Mouse (Mus musculus): ENCODE results near the gene Soat2.

Soat2 gene

GRCm38 (mm10) chr15:102150301-102151135 is at the start of gene Soat2:
Gene Soat2, plus strand, starts transcription at chr15:102150526.
- DNase-seq (ENCODE audit: low spot score in 2 of 2): no peak

GRCm38 (mm10) chr15:102100996-102101671 is 49.2 kb upstream of the Soat2 start:
- DNase-seq (ENCODE audit: low spot score in 2 of 2): no peak

- no peak for DNase-seq (ENCODE audit: low spot score in 2 of 2)
Observed at GRCm38 (mm10) chr15:102101672-102102541, 48.4 kb upstream of the Soat2 start.

- DNase-seq (ENCODE audit: low spot score in 2 of 2): no peak
Observed at GRCm38 (mm10) chr15:102102548-102103121, 47.7 kb upstream of the Soat2 start.

GRCm38 (mm10) chr15:102103371-102103946 is 46.9 kb upstream of the Soat2 start:
- no peak for DNase-seq (ENCODE audit: low spot score in 2 of 2)

GRCm38 (mm10) chr15:102103947-102104555 is 46.3 kb upstream of the Soat2 start:
- DNase-seq (ENCODE audit: low spot score in 2 of 2): no peak

GRCm38 (mm10) chr15:102105360-102105759 is 45.0 kb upstream of the Soat2 start:
- DNase-seq (ENCODE audit: low spot score in 2 of 2): no peak

- DNase-seq (ENCODE audit: low spot score in 2 of 2): no peak
Observed at GRCm38 (mm10) chr15:102105764-102106730, 44.3 kb upstream of the Soat2 start.

- DNase-seq (ENCODE audit: low spot score in 2 of 2): no peak
Observed at GRCm38 (mm10) chr15:102106754-102107456, 43.4 kb upstream of the Soat2 start.

GRCm38 (mm10) chr15:102107689-102108573 is 42.4 kb upstream of the Soat2 start:
- DNase-seq (ENCODE audit: low spot score in 2 of 2): peak; percentile 59 to 71

GRCm38 (mm10) chr15:102108651-102109525 is 41.4 kb upstream of the Soat2 start:
- peak; percentile 56 to 68 for DNase-seq (ENCODE audit: low spot score in 2 of 2)

- DNase-seq (ENCODE audit: low spot score in 2 of 2): no peak
Observed at GRCm38 (mm10) chr15:102110271-102110670, 40.1 kb upstream of the Soat2 start.

- DNase-seq (ENCODE audit: low spot score in 2 of 2): no peak
Observed at GRCm38 (mm10) chr15:102110701-102111494, 39.4 kb upstream of the Soat2 start.

GRCm38 (mm10) chr15:102111495-102111829 is 38.9 kb upstream of the Soat2 start:
- no peak for DNase-seq (ENCODE audit: low spot score in 2 of 2)

- DNase-seq (ENCODE audit: low spot score in 2 of 2): no peak
Observed at GRCm38 (mm10) chr15:102112181-102112580, 38.1 kb upstream of the Soat2 start.

GRCm38 (mm10) chr15:102112827-102113226 is 37.5 kb upstream of the Soat2 start:
- DNase-seq (ENCODE audit: low spot score in 2 of 2): no peak
